Mouse (Mus musculus) forebrain, postnatal 0 days (tissue): Measurements from ENCODE around the gene Hmgb1. TPM values are rescaled to one million over a fixed set of nuclear protein-coding genes. Genes with fewer than 3 reads are reported as not detected.
A peak's percentile ranks its signal among the peaks of the same experiment; 100 is the strongest.

Experiments
- ATAC-seq: fragments of 200-750 bp; cut with Nextera tagmentation; 2 replicates; pipeline ENCODE4 v1.8.0; 2017; ENCODE audit warnings: mild to moderate bottlenecking, moderate library complexity
- DNase-seq: peaks from one replicate; pipeline ENCODE4 v3.0.0-alpha.2; 2015
- H3K27ac ChIP-seq: fragments of 300-500 bp; sonication (generic); 2 replicates; pipeline ENCODE4 v1.5.1; 2014; ENCODE audit warnings: low read depth, mild to moderate bottlenecking, antibody characterized with exemption, low read length, moderate library complexity, mixed read lengths
- H3K27me3 ChIP-seq: fragments of 300-500 bp; sonication (generic); 2 replicates; pipeline ENCODE4 v1.6.1; 2014; ENCODE audit warnings: mild to moderate bottlenecking, low read length, mixed read lengths; ENCODE audit not compliant: insufficient read depth
- H3K36me3 ChIP-seq: fragments of 300-500 bp; sonication (generic); 2 replicates; pipeline ENCODE4 v1.6.1; 2014; ENCODE audit warnings: mild to moderate bottlenecking, moderate library complexity; ENCODE audit not compliant: insufficient read depth
- H3K4me1 ChIP-seq: fragments of 300-500 bp; sonication (generic); 2 replicates; pipeline ENCODE4 v1.6.1; 2014; ENCODE audit warnings: antibody characterized with exemption; ENCODE audit not compliant: insufficient read depth
- H3K4me2 ChIP-seq: fragments of 300-500 bp; sonication (generic); 2 replicates; pipeline ENCODE4 v1.6.1; 2014; ENCODE audit warnings: low read depth, mild to moderate bottlenecking, moderate library complexity
- H3K4me3 ChIP-seq: fragments of 300-500 bp; sonication (generic); 2 replicates; pipeline ENCODE4 v1.5.1; 2014; ENCODE audit warnings: low read depth, low read length, mixed read lengths
- H3K9ac ChIP-seq: fragments of 300-500 bp; sonication (generic); 2 replicates; pipeline ENCODE4 v1.6.1; 2014; ENCODE audit warnings: mild to moderate bottlenecking
- H3K9me3 ChIP-seq: fragments of 300-500 bp; sonication (generic); 2 replicates; pipeline ENCODE4 v1.6.1; 2016; ENCODE audit warnings: low read length
- CTCF ChIP-seq: sonication (generic); IDR thresholded peaks from 2 replicates; pipeline ENCODE4 v1.5.1; 2016; ENCODE audit warnings: antibody characterized with exemption, control low read depth, low read depth
- WGBS: fragments of 180-500 bp; shearing (Covaris S2); extraction: QIAGEN DNeasy Blood & Tissue Kit; methylation state at CpG from one replicate; pipeline ENCODE4 v1.1.7; 2014; 5-methylcytosine and 5-hydroxymethylcytosine counted together
- polyA plus RNA-seq: library from polyadenylated mRNA; unstranded; fragments of >200 nt; fragmentation: Nextera tagmentation; extraction: Ambion mirVana; gene quantifications from 2 replicates; pipeline ENCODE4 v1.2.1, GENCODE M21; 2015
- total RNA-seq: library from RNA; depleted of rRNA; stranded (reverse); fragments of >200 nt; gene quantifications from 2 replicates; pipeline ENCODE4 v1.2.3, GENCODE M21; 2014

Gene Hmgb1
- total and polyA plus RNA-seq, 2 experiments from 2014 or later = 446 to 892 TPM

DNA sequence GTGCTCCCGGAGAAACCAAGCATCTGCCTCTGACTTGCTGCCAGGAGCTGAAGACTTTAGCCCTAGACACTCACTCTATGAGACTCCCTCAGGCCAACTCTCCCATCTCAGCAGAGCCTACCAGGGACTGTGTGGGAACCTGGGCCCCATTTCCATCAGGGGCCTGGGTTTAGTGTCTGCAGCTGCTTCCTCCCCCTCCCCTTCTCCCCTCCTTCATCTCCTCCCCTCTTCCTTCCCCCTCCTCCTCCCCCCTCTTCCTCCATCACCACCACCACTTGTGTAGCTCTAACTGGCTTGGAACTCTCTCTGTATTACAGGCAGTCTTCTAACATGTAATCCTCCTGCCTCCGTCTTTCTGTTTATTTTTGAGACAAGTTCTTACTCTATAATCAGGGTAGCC lies 154.2 kb downstream of the Hmgb1 start:
- H3K27ac ChIP-seq = no peak overlapping the region
- no peaks in the 10 kb centered on the region for H3K9me3 ChIP-seq
- H3K4me3 ChIP-seq = no peak overlapping the region
- DNase-seq (no peak), ATAC-seq (no peak)
- no peak overlapping the region for H3K9ac ChIP-seq
- no peaks in the 10 kb centered on the region for H3K36me3 ChIP-seq
- 53% methylated on average over 2 of the region's 2 CpGs for WGBS
- H3K4me2 ChIP-seq = no peak overlapping the region
- TF ChIP-seq CTCF = no peak
- H3K4me1 ChIP-seq = no peaks in the 10 kb centered on the region
- no peaks in the 10 kb centered on the region for H3K27me3 ChIP-seq

- no peak for ATAC-seq
- Histone ChIP-seq H3K4me2 (no peak overlapping the region), H3K27ac (no peak overlapping the region), H3K4me1 (no peaks in the 10 kb centered on the region), H3K9me3 (no peaks in the 10 kb centered on the region), H3K4me3 (no peak overlapping the region), H3K9ac (no peak overlapping the region), H3K36me3 (no peaks in the 10 kb centered on the region), H3K27me3 (no peaks in the 10 kb centered on the region)
- WGBS = 77% methylated on average over 5 of the region's 5 CpGs
- TF ChIP-seq CTCF = no peak
- DNase-seq = no peak
Measured at GRCm38 (mm10) chr5:149028394-149028793, 155.9 kb downstream of the Hmgb1 start.

DNA sequence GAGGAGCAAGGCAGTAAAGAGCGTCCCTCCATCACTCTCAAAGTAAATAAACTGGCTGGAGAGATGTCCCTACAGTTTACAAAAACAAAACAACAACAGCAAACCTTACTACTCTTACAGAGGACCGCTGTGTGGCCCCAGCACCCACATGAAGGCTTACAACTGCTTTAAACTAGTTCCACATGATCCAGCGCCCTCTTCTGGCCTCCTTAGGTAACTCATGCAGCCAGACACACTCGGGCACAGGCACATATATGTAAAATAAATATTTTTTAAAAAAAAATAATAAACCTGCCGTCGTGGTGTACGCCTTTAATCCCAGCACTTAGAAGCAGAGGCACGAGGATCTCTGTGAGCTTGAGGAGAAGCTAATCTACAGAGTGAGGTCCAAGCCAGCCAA lies 156.9 kb downstream of the Hmgb1 start:
- Histone ChIP-seq H3K27me3 (no peaks in the 10 kb centered on the region), H3K4me3 (no peak overlapping the region), H3K4me2 (no peak overlapping the region), H3K36me3 (no peaks in the 10 kb centered on the region), H3K9ac (no peak overlapping the region), H3K27ac (no peak overlapping the region), H3K4me1 (no peaks in the 10 kb centered on the region), H3K9me3 (no peaks in the 10 kb centered on the region)
- TF ChIP-seq CTCF = 0 out of 2 replicates have a peak, but pooled peaks have one; percentile 10
- ATAC-seq (no peak), DNase-seq (no peak)
- 80% methylated on average over 8 of the region's 8 CpGs for WGBS

DNA sequence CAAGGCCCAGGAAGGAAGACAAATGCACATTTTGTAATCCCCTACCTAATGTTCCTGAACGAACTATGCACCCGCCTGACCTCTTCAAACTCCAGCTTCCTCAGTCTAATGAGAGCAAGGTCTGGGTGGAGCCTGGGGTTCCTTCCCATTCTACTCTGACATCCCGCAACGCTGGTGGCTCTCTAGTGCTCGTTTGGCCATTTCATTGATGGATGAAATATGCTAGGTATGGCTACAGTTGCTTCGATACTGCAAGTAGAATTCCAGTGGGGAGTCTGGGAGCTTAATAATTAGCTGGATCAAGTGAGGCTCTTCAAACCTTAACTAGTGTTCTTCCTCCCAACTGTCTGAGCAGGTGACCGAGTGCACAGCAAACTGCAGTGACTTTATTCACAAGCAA lies 163.2 kb downstream of the Hmgb1 start:
- H3K9ac ChIP-seq = no peak overlapping the region
- H3K9me3 ChIP-seq = no peaks in the 10 kb centered on the region
- ATAC-seq (no peak), DNase-seq (no peak)
- no peak overlapping the region for H3K4me3 ChIP-seq
- no peaks in the 10 kb centered on the region for H3K4me1 ChIP-seq
- no peaks in the 10 kb centered on the region for H3K27me3 ChIP-seq
- TF ChIP-seq CTCF = no peak
- 0 out of 2 replicates have a peak overlapping the region, but pooled peaks have one; percentile 10 for H3K4me2 ChIP-seq
- 53% methylated on average over 7 of the region's 7 CpGs for WGBS
- no peaks in the 10 kb centered on the region for H3K36me3 ChIP-seq
- no peak overlapping the region for H3K27ac ChIP-seq

DNA sequence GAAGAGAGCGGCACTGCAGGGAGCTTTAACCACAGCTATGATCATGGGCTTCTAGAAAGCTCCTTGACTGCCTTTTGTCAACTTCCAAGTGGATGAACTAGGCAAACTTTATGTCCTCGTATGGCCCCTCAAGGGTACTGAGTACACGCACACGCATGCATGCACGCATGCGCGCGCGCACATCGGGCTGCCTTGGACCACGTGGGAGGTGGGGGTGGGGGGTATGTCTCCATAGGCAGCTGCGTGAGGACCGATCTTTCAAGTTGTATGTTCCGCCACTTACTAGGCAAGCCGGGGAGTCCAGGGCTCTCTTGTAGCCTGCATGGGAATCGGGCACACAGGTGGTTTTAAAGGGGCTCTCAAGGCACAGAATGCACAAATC lies 163.6 kb downstream of the Hmgb1 start:
- no peak for ATAC-seq
- H3K4me1 ChIP-seq = no peaks in the 10 kb centered on the region
- no peak overlapping the region for H3K9ac ChIP-seq
- no peaks in the 10 kb centered on the region for H3K36me3 ChIP-seq
- no peak overlapping the region for H3K27ac ChIP-seq
- no peak overlapping the region for H3K4me3 ChIP-seq
- 69% methylated on average over 16 of the region's 16 CpGs for WGBS
- no peak for TF ChIP-seq CTCF
- DNase-seq = no peak
- H3K9me3 ChIP-seq = no peaks in the 10 kb centered on the region
- no peaks in the 10 kb centered on the region for H3K27me3 ChIP-seq
- H3K4me2 ChIP-seq = peak overlapping the region; percentile 10; the same call in 1 of the 2 replicates

- H3K27ac ChIP-seq = no peak overlapping the region
- no peaks in the 10 kb centered on the region for H3K36me3 ChIP-seq
- DNase-seq = no peak
- ATAC-seq = no peak
- no peaks in the 10 kb centered on the region for H3K9me3 ChIP-seq
- WGBS = 55% methylated on average over 18 of the region's 18 CpGs
- no peaks in the 10 kb centered on the region for H3K4me1 ChIP-seq
- 0 out of 2 replicates have a peak overlapping the region, but pooled peaks have one; percentile 10 for H3K4me2 ChIP-seq
- no peaks in the 10 kb centered on the region for H3K27me3 ChIP-seq
- H3K9ac ChIP-seq = no peak overlapping the region
- no peak for TF ChIP-seq CTCF
- no peak overlapping the region for H3K4me3 ChIP-seq
Measured at GRCm38 (mm10) chr5:149020059-149020680, 164.1 kb downstream of the Hmgb1 start.

DNA sequence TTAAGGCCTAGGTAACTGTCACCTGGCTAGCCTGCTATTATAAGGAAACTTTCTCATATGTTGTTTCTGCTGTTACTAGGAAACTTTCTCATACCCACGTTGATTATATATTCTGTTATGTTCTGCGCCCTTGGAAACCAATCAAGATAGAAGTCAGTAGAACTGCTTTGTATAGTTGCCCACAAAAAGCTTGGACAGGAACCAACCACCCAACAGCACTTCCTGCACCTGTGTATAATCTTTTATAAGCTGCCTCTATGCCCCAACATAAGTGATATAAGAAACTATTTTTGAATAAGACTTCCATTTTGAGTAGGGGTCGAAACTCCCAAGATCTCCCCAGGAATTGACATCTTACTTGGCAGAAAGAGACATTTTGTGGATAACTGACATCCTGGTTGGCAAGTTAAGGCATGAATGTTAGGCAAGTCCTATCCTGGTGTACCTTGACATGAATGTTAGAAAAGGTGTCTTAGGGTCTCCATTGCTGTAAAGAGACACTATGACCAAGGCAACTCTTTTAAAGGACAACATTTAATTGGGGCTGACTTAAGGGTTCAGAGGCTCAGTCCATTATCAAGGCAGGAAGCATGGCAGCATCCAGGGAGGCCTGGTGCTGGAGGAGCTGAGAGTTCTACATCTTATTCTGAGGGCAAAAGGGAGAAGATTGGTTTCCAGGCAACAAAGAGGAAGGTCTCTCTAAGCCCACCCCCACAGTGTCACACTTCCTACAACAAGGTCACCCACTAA lies 166.4 kb downstream of the Hmgb1 start:
- 89% methylated on average over 3 of the region's 3 CpGs for WGBS
- H3K9ac ChIP-seq = no peak overlapping the region
- no peak for DNase-seq
- no peaks in the 10 kb centered on the region for H3K9me3 ChIP-seq
- no peak overlapping the region for H3K27ac ChIP-seq
- ATAC-seq = no peak
- no peak for TF ChIP-seq CTCF
- H3K27me3 ChIP-seq = no peaks in the 10 kb centered on the region
- H3K4me2 ChIP-seq = no peak overlapping the region
- no peak overlapping the region for H3K4me3 ChIP-seq
- no peaks in the 10 kb centered on the region for H3K4me1 ChIP-seq
- no peaks in the 10 kb centered on the region for H3K36me3 ChIP-seq
